In genomic region chr11:113684707-113685426, GRCm38 (mm10) we compare ENCODE assay signal across 8 mouse cellular contexts. TPM values are rescaled to one million over a fixed set of nuclear protein-coding genes. Genes with fewer than 3 reads are reported as not detected.
DNase-seq lines count a peak whose midpoint lies in the region; ATAC-seq and TF ChIP-seq lines count a peak whose summit lies in the region.

No protein-coding gene starts in this region.

- no peak for ATAC-seq in hindbrain, embryonic 16.5 days
- no peak for ATAC-seq in midbrain, embryonic 16.5 days

- no peaks in the 10 kb centered on the region for H3K9me3 ChIP-seq in embryonic facial prominence, embryonic 10.5 days
- no peaks in the 10 kb centered on the region for H3K9me3 ChIP-seq in hindbrain, embryonic 16.5 days (ENCODE audit: control insufficient read depth, low read length)
- H3K9me3 ChIP-seq in midbrain, embryonic 16.5 days (replicated peaks; ENCODE audit: control insufficient read depth, low read length, poor library complexity, severe bottlenecking), result no peaks in the 10 kb centered on the region

- peak overlapping the region; percentile 95 for H3K4me3 ChIP-seq in layer of hippocampus, adult 2 months
- H3K4me3 ChIP-seq in embryonic facial prominence, embryonic 10.5 days, result peak overlapping the region; percentile 86
- peak overlapping the region; percentile 96 for H3K4me3 ChIP-seq in hindbrain, embryonic 16.5 days (ENCODE audit: low read length)
- peak overlapping the region; percentile 95 for H3K4me3 ChIP-seq in midbrain, embryonic 16.5 days (ENCODE audit: low read depth, low read length)

- H3K27me3 ChIP-seq in embryonic facial prominence, embryonic 10.5 days (replicated peaks; ENCODE audit: low read depth, poor library complexity, severe bottlenecking), result no peaks in the 10 kb centered on the region
- no peaks in the 10 kb centered on the region for H3K27me3 ChIP-seq in hindbrain, embryonic 16.5 days (replicated peaks; ENCODE audit: control insufficient read depth, insufficient read depth, low read length)
- no peaks in the 10 kb centered on the region for H3K27me3 ChIP-seq in midbrain, embryonic 16.5 days (ENCODE audit: control insufficient read depth, insufficient read depth, low read depth, low read length)

- H3K27ac ChIP-seq in layer of hippocampus, adult 2 months, result peak overlapping the region; percentile 98
- peak overlapping the region; percentile 93 for H3K27ac ChIP-seq in embryonic facial prominence, embryonic 10.5 days (replicated peaks)
- H3K27ac ChIP-seq in hindbrain, embryonic 16.5 days (ENCODE audit: low read depth, low read length), result peak overlapping the region; percentile 95
- peak overlapping the region; percentile 78 for H3K27ac ChIP-seq in midbrain, embryonic 16.5 days (ENCODE audit: low read length)

- peaks cover 39% of the 10 kb centered on the region for H3K4me1 ChIP-seq in embryonic facial prominence, embryonic 10.5 days
- peaks cover 39% of the 10 kb centered on the region for H3K4me1 ChIP-seq in hindbrain, embryonic 16.5 days (ENCODE audit: control insufficient read depth, insufficient read depth, low read depth, low read length)
- H3K4me1 ChIP-seq in midbrain, embryonic 16.5 days (ENCODE audit: control insufficient read depth, insufficient read depth, low read length), result peaks cover 43% of the 10 kb centered on the region

- peak overlapping the region; percentile 91 for H3K9ac ChIP-seq in hindbrain, embryonic 16.5 days (ENCODE audit: low read depth, low read length)
- H3K9ac ChIP-seq in midbrain, embryonic 16.5 days (ENCODE audit: low read depth, low read length), result peak overlapping the region; percentile 85

- H3K4me2 ChIP-seq in hindbrain, embryonic 16.5 days (ENCODE audit: low read length), result peak overlapping the region; percentile 89
- peak overlapping the region; percentile 89 for H3K4me2 ChIP-seq in midbrain, embryonic 16.5 days (ENCODE audit: low read length)

- TF ChIP-seq CTCF in layer of hippocampus, adult 2 months (conservative IDR thresholded peaks at IDR 0.05), result no peak

- H3K36me3 ChIP-seq in embryonic facial prominence, embryonic 10.5 days (replicated peaks), result peaks cover 24% of the 10 kb centered on the region
- peaks cover 11% of the 10 kb centered on the region for H3K36me3 ChIP-seq in hindbrain, embryonic 16.5 days (ENCODE audit: control insufficient read depth, insufficient read depth, low read length)
- peaks cover 21% of the 10 kb centered on the region for H3K36me3 ChIP-seq in midbrain, embryonic 16.5 days (ENCODE audit: control insufficient read depth, insufficient read depth, low read length)

- 43% methylated on average over 25 of the region's 25 CpGs for WGBS in embryonic facial prominence, embryonic 10.5 days
- WGBS in hindbrain, embryonic 16.5 days, result 44% methylated on average over 24 of the region's 25 CpGs
- 44% methylated on average over 25 of the region's 25 CpGs for WGBS in midbrain, embryonic 16.5 days

- no peak for DNase-seq in layer of hippocampus, adult 2 months (ENCODE audit: low spot score in 2 of 2)
- no peak for DNase-seq in layer of hippocampus, adult 18-20 months (ENCODE audit: low spot score in 2 of 2)
- no peak for DNase-seq in embryonic facial prominence, embryonic 10.5 days (ENCODE audit: low spot score)
- DNase-seq in layer of hippocampus, postnatal 25 days (ENCODE audit: extremely low spot score in 1 of 2, low spot score in 1 of 2), result no peak
- DNase-seq in left cerebral cortex, adult 8-10 months (ENCODE audit: low spot score in 2 of 2), result no peak
- no peak for DNase-seq in spleen, adult 18-20 months

RNA-seq across cellular contexts. Expression of gene D11Wsu47e, which starts 0.7 kb away (rescaled TPM):
- 10 to 100 TPM; 13.2 to 16.2 TPM for total RNA-seq in layer of hippocampus, adult 2 months (2021)
- total RNA-seq in layer of hippocampus, adult 18-20 months (2021), result 10 to 100 TPM; 13.1 to 13.8 TPM
- 26.4 and 28.0 TPM in 2 replicates for polyA plus RNA-seq in embryonic facial prominence, embryonic 10.5 days (2016; fragmentation: Nextera tagmentation; extraction: Ambion mirVana)
- 22.9 and 24.5 TPM in 2 replicates for polyA plus RNA-seq in hindbrain, embryonic 16.5 days (2015; fragmentation: Nextera tagmentation; extraction: Ambion mirVana)
- polyA plus RNA-seq in midbrain, embryonic 16.5 days (2015; fragmentation: Nextera tagmentation; extraction: Ambion mirVana), result 24.5 and 25.8 TPM in 2 replicates
- 10 to 100 TPM; 11.8 to 13.5 TPM for total RNA-seq in layer of hippocampus, postnatal 25 days (2021)
- total RNA-seq in left cerebral cortex, adult 8-10 months (2022), result 10 to 100 TPM; 11.4 to 15.4 (median 12.8) TPM

RNA-seq across cellular contexts. Expression of gene Fam104a, which starts 0.9 kb away (rescaled TPM):
- 10 to 100 TPM; 26.4 to 29.1 TPM for total RNA-seq in layer of hippocampus, adult 2 months (2021)
- 10 to 100 TPM; 31.1 to 33.6 TPM for total RNA-seq in layer of hippocampus, adult 18-20 months (2021)
- polyA plus RNA-seq in embryonic facial prominence, embryonic 10.5 days (2016; fragmentation: Nextera tagmentation; extraction: Ambion mirVana), result 53.4 and 57.6 TPM in 2 replicates
- 39.1 and 42.2 TPM in 2 replicates for polyA plus RNA-seq in hindbrain, embryonic 16.5 days (2015; fragmentation: Nextera tagmentation; extraction: Ambion mirVana)
- 37.4 and 37.9 TPM in 2 replicates for polyA plus RNA-seq in midbrain, embryonic 16.5 days (2015; fragmentation: Nextera tagmentation; extraction: Ambion mirVana)
- total RNA-seq in layer of hippocampus, postnatal 25 days (2021), result 10 to 100 TPM; 26.6 to 27.9 TPM
- total RNA-seq in left cerebral cortex, adult 8-10 months (2022), result 10 to 100 TPM; 27.9 to 31.5 (median 29.3) TPM

RNA-seq across cellular contexts. Expression of gene Cpsf4l, which starts 24.9 kb away (rescaled TPM):
- total RNA-seq in layer of hippocampus, adult 2 months (2021), result not detected
- not detected for total RNA-seq in layer of hippocampus, adult 18-20 months (2021)
- polyA plus RNA-seq in embryonic facial prominence, embryonic 10.5 days (2016; fragmentation: Nextera tagmentation; extraction: Ambion mirVana), result 0.34 and 0.69 TPM in 2 replicates
- polyA plus RNA-seq in hindbrain, embryonic 16.5 days (2015; fragmentation: Nextera tagmentation; extraction: Ambion mirVana), result 0.19 and 0.26 TPM in 2 replicates
- polyA plus RNA-seq in midbrain, embryonic 16.5 days (2015; fragmentation: Nextera tagmentation; extraction: Ambion mirVana), result 0.25 and 0.58 TPM in 2 replicates
- total RNA-seq in layer of hippocampus, postnatal 25 days (2021), result under 1 TPM in 1 of 2 experiments, not detected in 1; 0.22 TPM
- total RNA-seq in left cerebral cortex, adult 8-10 months (2022), result under 1 TPM in 2 of 4 experiments, not detected in 2; 0.35 to 0.76 TPM

RNA-seq across cellular contexts. Expression of gene Slc39a11, which starts 35.0 kb away (rescaled TPM):
- total RNA-seq in layer of hippocampus, adult 2 months (2021), result 10 to 100 TPM; 21.7 to 23.1 TPM
- total RNA-seq in layer of hippocampus, adult 18-20 months (2021), result 10 to 100 TPM; 20.4 to 25.4 TPM
- 17.0 and 17.2 TPM in 2 replicates for polyA plus RNA-seq in embryonic facial prominence, embryonic 10.5 days (2016; fragmentation: Nextera tagmentation; extraction: Ambion mirVana)
- polyA plus RNA-seq in hindbrain, embryonic 16.5 days (2015; fragmentation: Nextera tagmentation; extraction: Ambion mirVana), result 37.1 and 40.1 TPM in 2 replicates
- polyA plus RNA-seq in midbrain, embryonic 16.5 days (2015; fragmentation: Nextera tagmentation; extraction: Ambion mirVana), result 37.6 and 38.5 TPM in 2 replicates
- total RNA-seq in layer of hippocampus, postnatal 25 days (2021), result 10 to 100 TPM; 23.0 to 23.3 TPM
- total RNA-seq in left cerebral cortex, adult 8-10 months (2022), result 10 to 100 TPM; 14.6 to 16.7 (median 16.2) TPM

RNA-seq across cellular contexts. Expression of gene Cog1, which starts 35.9 kb away (rescaled TPM):
- 10 to 100 TPM; 59.5 to 63.2 TPM for total RNA-seq in layer of hippocampus, adult 2 months (2021)
- 10 to 100 TPM; 50.7 to 58.3 TPM for total RNA-seq in layer of hippocampus, adult 18-20 months (2021)
- 27.4 and 28.1 TPM in 2 replicates for polyA plus RNA-seq in embryonic facial prominence, embryonic 10.5 days (2016; fragmentation: Nextera tagmentation; extraction: Ambion mirVana)
- 35.3 and 38.5 TPM in 2 replicates for polyA plus RNA-seq in hindbrain, embryonic 16.5 days (2015; fragmentation: Nextera tagmentation; extraction: Ambion mirVana)
- polyA plus RNA-seq in midbrain, embryonic 16.5 days (2015; fragmentation: Nextera tagmentation; extraction: Ambion mirVana), result 32.4 and 36.3 TPM in 2 replicates
- total RNA-seq in layer of hippocampus, postnatal 25 days (2021), result 10 to 100 TPM; 53.4 to 64.0 TPM
- total RNA-seq in left cerebral cortex, adult 8-10 months (2022), result 10 to 100 TPM; 42.7 to 51.9 (median 47.0) TPM
